Mouse (Mus musculus) stomach, postnatal 0 days (tissue): Measurements from ENCODE around the gene Fcgrt. TPM values are rescaled to one million over a fixed set of nuclear protein-coding genes. Genes with fewer than 3 reads are reported as not detected.
"Not testable (repeated sequence)": the region's sequence is repeated elsewhere in the genome, so short reads cannot be mapped to it uniquely, and the experiment has no call there.

Experiments used
- ATAC-seq: fragments of 200-750 bp; cut with Nextera tagmentation; 2 replicates; pipeline ENCODE4 v1.8.0; 2017; ENCODE audit not compliant: low FRiP score, low TSS enrichment
- DNase-seq: peaks from one replicate; pipeline ENCODE4 v3.0.0-alpha.2; 2016; ENCODE audit warnings: low spot score
- H3K27ac ChIP-seq: fragments of 300-500 bp; sonication (generic); replicated peaks from 2 replicates; pipeline ENCODE4 v1.5.1; 2014; ENCODE audit warnings: mild to moderate bottlenecking, control low read depth
- H3K27me3 ChIP-seq: fragments of 300-500 bp; sonication (generic); 2 replicates; pipeline ENCODE4 v1.6.1; 2014; ENCODE audit warnings: low read length; ENCODE audit not compliant: control insufficient read depth, insufficient read depth
- H3K36me3 ChIP-seq: fragments of 300-500 bp; sonication (generic); 2 replicates; pipeline ENCODE4 v1.6.1; 2014; ENCODE audit warnings: low read length, mixed read lengths; ENCODE audit not compliant: control insufficient read depth, insufficient read depth
- H3K4me1 ChIP-seq: fragments of 300-500 bp; sonication (generic); replicated peaks from 2 replicates; pipeline ENCODE4 v1.6.1; 2014; ENCODE audit warnings: antibody characterized with exemption; ENCODE audit not compliant: control insufficient read depth, insufficient read depth
- H3K4me2 ChIP-seq: fragments of 300-500 bp; sonication (generic); replicated peaks from 2 replicates; pipeline ENCODE4 v1.6.1; 2014; ENCODE audit warnings: low read depth, mild to moderate bottlenecking, control low read depth, moderate library complexity
- H3K4me3 ChIP-seq: fragments of 300-500 bp; sonication (generic); 2 replicates; pipeline ENCODE4 v1.5.1; 2014; ENCODE audit warnings: low read depth, low read length, control low read depth
- H3K9ac ChIP-seq: fragments of 300-500 bp; sonication (generic); 2 replicates; pipeline ENCODE4 v1.6.1; 2014; ENCODE audit warnings: mild to moderate bottlenecking, low read length, control low read depth, mixed read lengths
- H3K9me3 ChIP-seq: fragments of 300-500 bp; sonication (generic); 2 replicates; pipeline ENCODE4 v1.6.1; 2016; ENCODE audit warnings: low read length; ENCODE audit not compliant: control insufficient read depth
- CTCF ChIP-seq: IDR thresholded peaks from 2 replicates; pipeline ENCODE4 v1.5.1; 2016; ENCODE audit warnings: antibody characterized with exemption, low read depth, mild to moderate bottlenecking, moderate library complexity
- EP300 ChIP-seq: optimal IDR thresholded peaks from 2 replicates; pipeline ENCODE3; 2016; ENCODE audit warnings: antibody characterized with exemption
- WGBS: fragments of 180-500 bp; shearing (Covaris S2); extraction: QIAGEN DNeasy Blood & Tissue Kit; methylation state at CpG from one replicate; pipeline ENCODE4 v1.1.7; 2014; 5-methylcytosine and 5-hydroxymethylcytosine counted together
- polyA plus RNA-seq: library from polyadenylated mRNA; unstranded; fragments of >200 nt; fragmentation: Nextera tagmentation; extraction: Ambion mirVana; gene quantifications from 2 replicates; pipeline ENCODE4 v1.2.1, GENCODE M21; 2015

Fcgrt gene
- 76.1 and 76.9 TPM in 2 replicates for polyA plus RNA-seq

DNA sequence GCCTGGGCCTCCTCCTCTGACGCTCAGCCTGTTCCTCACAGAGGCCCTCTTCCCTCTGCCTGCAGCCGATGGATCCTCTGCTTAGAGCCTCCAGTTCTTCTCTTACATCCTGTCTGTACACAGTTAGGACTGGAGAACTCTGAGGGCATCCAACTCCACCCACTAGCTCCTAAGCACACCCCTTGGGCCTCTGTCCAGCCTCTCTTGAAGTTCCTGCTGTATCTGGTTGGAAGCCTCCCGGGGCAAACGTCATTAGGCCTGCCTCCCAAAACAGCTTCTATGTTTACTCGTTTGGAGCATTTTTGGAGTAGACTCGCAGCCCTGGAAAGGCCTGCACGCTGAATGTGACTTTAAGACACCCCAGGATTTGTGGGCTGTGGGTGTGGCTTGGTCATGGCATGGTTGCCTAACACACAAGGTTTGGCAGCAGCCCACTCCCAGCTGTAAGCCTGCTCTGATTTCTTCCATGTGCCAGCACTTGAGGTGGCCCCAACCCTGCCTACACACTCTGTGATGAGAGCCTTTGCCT, at the start of gene Fcgrt:
Gene Fcgrt (minus strand): TSS at position 200 of the 529 bp plus-strand sequence.
- H3K27ac ChIP-seq: peak within 1 kb of the TSS; percentile 94
- TF ChIP-seq EP300: peak; percentile 47
- no peak for TF ChIP-seq CTCF
- H3K4me3 ChIP-seq: peak within 1 kb of the TSS; percentile 46
- WGBS: 10% methylated on average over 7 of the region's 7 CpGs
- H3K4me1 ChIP-seq: peaks cover 3% of the 10 kb centered on the region; the same call in 1 of the 2 replicates
- DNase-seq: peak; percentile 86
- no peaks in the 10 kb centered on the region for H3K27me3 ChIP-seq
- peak within 1 kb of the TSS; percentile 77 for H3K9ac ChIP-seq
- ATAC-seq: peak; percentile 95
- peak within 1 kb of the TSS; percentile 64 for H3K4me2 ChIP-seq
- H3K36me3 ChIP-seq: no peaks in the 10 kb centered on the region
- no peaks in the 10 kb centered on the region for H3K9me3 ChIP-seq

GRCm38 (mm10) chr7:45153052-45153451, 49.4 kb upstream of the Fcgrt start:
- not testable (repeated sequence) for H3K4me3 ChIP-seq, H3K4me1 ChIP-seq, H3K9me3 ChIP-seq, H3K27me3 ChIP-seq, H3K4me2 ChIP-seq, ATAC-seq, DNase-seq, H3K9ac ChIP-seq, H3K27ac ChIP-seq, H3K36me3 ChIP-seq
- WGBS: 85% methylated on average over 2 of the region's 2 CpGs

DNA sequence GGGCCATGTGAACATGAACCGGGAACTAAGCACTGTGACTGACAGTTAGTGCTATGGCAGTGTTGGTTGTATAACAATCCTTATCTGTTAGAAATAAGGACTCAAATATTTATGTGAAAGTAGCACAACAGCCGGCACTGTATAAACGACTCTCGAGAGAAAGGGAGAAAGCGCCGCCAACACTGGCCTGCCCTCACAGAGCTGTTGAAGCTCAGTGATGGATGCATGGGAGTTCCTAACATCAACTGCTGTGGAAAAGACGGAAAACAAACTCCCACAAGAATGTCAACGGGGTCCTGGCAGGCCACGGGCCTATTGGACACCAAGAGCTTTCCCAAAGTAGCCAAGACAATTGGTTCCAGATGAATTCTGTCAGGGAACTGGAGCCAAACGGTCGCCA, 47.7 kb upstream of the Fcgrt start:
- 0 out of 2 replicates have a peak, but pooled peaks cover 2% of the 10 kb centered on the region for H3K36me3 ChIP-seq
- H3K27ac ChIP-seq: peak overlapping the region; percentile 85
- peak overlapping the region; percentile 5; the same call in 1 of the 2 replicates for H3K4me2 ChIP-seq
- TF ChIP-seq EP300: no peak
- TF ChIP-seq CTCF: no peak
- ATAC-seq (peak; percentile 7; the same call in 1 of the 2 replicates), DNase-seq (peak; percentile 55)
- no peak overlapping the region for H3K4me3 ChIP-seq
- peaks cover 8% of the 10 kb centered on the region; the same call in 1 of the 2 replicates for H3K4me1 ChIP-seq
- no peaks in the 10 kb centered on the region for H3K27me3 ChIP-seq
- no peaks in the 10 kb centered on the region for H3K9me3 ChIP-seq
- WGBS: 18% methylated on average over 11 of the region's 11 CpGs
- H3K9ac ChIP-seq: no peak overlapping the region

GRCm38 (mm10) chr7:45150321-45150720, 46.7 kb upstream of the Fcgrt start:
- Histone ChIP-seq H3K27me3 (no peaks in the 10 kb centered on the region), H3K4me2 (no peak overlapping the region), H3K4me1 (peaks cover 8% of the 10 kb centered on the region; the same call in 1 of the 2 replicates), H3K27ac (peak overlapping the region; percentile 85), H3K9ac (no peak overlapping the region), H3K36me3 (0 out of 2 replicates have a peak, but pooled peaks cover 2% of the 10 kb centered on the region), H3K4me3 (no peak overlapping the region), H3K9me3 (no peaks in the 10 kb centered on the region)
- ATAC-seq: no peak
- 65% methylated on average over 4 of the region's 4 CpGs for WGBS
- no peak for TF ChIP-seq EP300
- no peak for TF ChIP-seq CTCF
- no peak for DNase-seq

GRCm38 (mm10) chr7:45149545-45149944, 45.9 kb upstream of the Fcgrt start:
- no peak for DNase-seq
- H3K27ac ChIP-seq: peak overlapping the region; percentile 85
- 71% methylated on average over 6 of the region's 6 CpGs for WGBS

GRCm38 (mm10) chr7:45148534-45149098, 45.0 kb upstream of the Fcgrt start:
- Histone ChIP-seq H3K4me1 (peaks cover 8% of the 10 kb centered on the region; the same call in 1 of the 2 replicates), H3K9me3 (no peaks in the 10 kb centered on the region), H3K4me2 (no peak overlapping the region), H3K9ac (0 out of 2 replicates have a peak overlapping the region, but pooled peaks have one; percentile 13), H3K36me3 (peaks cover 6% of the 10 kb centered on the region), H3K27me3 (no peaks in the 10 kb centered on the region), H3K27ac (0 out of 2 replicates have a peak overlapping the region, but pooled peaks have one; percentile 30), H3K4me3 (no peak overlapping the region)
- DNase-seq (no peak), ATAC-seq (no peak)
- 39% methylated on average over 4 of the region's 4 CpGs for WGBS
- TF ChIP-seq EP300 (no peak), CTCF (no peak)

More at GRCm38 (mm10) chr7:45149545-45149944, 45.9 kb upstream of the Fcgrt start:
- Histone ChIP-seq H3K4me2 (no peak overlapping the region), H3K9ac (no peak overlapping the region), H3K4me1 (peaks cover 8% of the 10 kb centered on the region; the same call in 1 of the 2 replicates), H3K9me3 (no peaks in the 10 kb centered on the region), H3K36me3 (peaks cover 6% of the 10 kb centered on the region), H3K4me3 (no peak overlapping the region), H3K27me3 (no peaks in the 10 kb centered on the region)
- no peak for TF ChIP-seq EP300
- TF ChIP-seq CTCF: no peak
- no peak for ATAC-seq
